Mouse (Mus musculus) heart, embryonic 14.5 days (tissue): ENCODE data around the gene Rhbdd1. TPM values are rescaled to one million over a fixed set of nuclear protein-coding genes. Genes with fewer than 3 reads are reported as not detected.

Experiments
- ATAC-seq: fragments of 200-750 bp; cut with Nextera tagmentation; 2 replicates; pipeline ENCODE4 v1.8.0; 2017; ENCODE audit warnings: low read depth, moderate TSS enrichment; ENCODE audit not compliant: insufficient number of reproducible peaks, insufficient read depth, low FRiP score
- H3K27ac ChIP-seq, 2 experiments: fragments of 200-500 bp in 1 of 2; fragments of 300-500 bp in 1 of 2; sonication (generic) in 1 of 2; replicated peaks in 1 of 2; 2 replicates each; pipeline ENCODE4 v1.5.1; 2012 to 2014; ENCODE audit warnings: low read depth in 2 of 2, low read length in 2 of 2, control low read depth in 1 of 2, mild to moderate bottlenecking in 1 of 2, mixed read lengths in 1 of 2; ENCODE audit not compliant: control insufficient read depth in 1 of 2, insufficient read depth in 1 of 2
- H3K27me3 ChIP-seq: fragments of 300-500 bp; sonication (generic); 2 replicates; pipeline ENCODE4 v1.6.1; 2014; ENCODE audit warnings: mild to moderate bottlenecking, low read length, control low read depth; ENCODE audit not compliant: control insufficient read depth, insufficient read depth
- H3K36me3 ChIP-seq: fragments of 300-500 bp; sonication (generic); 2 replicates; pipeline ENCODE4 v1.6.1; 2014; ENCODE audit warnings: mild to moderate bottlenecking, control low read depth, low read length, mixed read lengths; ENCODE audit not compliant: control insufficient read depth, insufficient read depth
- H3K4me1 ChIP-seq, 2 experiments: fragments of 200-500 bp in 1 of 2; fragments of 300-500 bp in 1 of 2; sonication (generic) in 1 of 2; 2 replicates each; pipeline ENCODE4 v1.6.1; 2012 to 2014; ENCODE audit warnings: low read length in 2 of 2, control low read depth in 1 of 2, mixed read lengths in 1 of 2; ENCODE audit not compliant: control insufficient read depth in 2 of 2, insufficient read depth in 2 of 2
- H3K4me2 ChIP-seq: fragments of 300-500 bp; sonication (generic); 2 replicates; pipeline ENCODE4 v1.6.1; 2014; ENCODE audit warnings: mild to moderate bottlenecking, low read length
- H3K4me3 ChIP-seq, 2 experiments: fragments of 200-500 bp in 1 of 2; fragments of 300-500 bp in 1 of 2; sonication (generic) in 1 of 2; 2 replicates each; pipeline ENCODE4 v1.5.1; 2012 to 2014; ENCODE audit warnings: low read length in 2 of 2, mild to moderate bottlenecking in 2 of 2, control low read depth in 1 of 2, low read depth in 1 of 2, moderate library complexity in 1 of 2; ENCODE audit not compliant: control insufficient read depth in 1 of 2, insufficient read depth in 1 of 2
- H3K9ac ChIP-seq: fragments of 300-500 bp; sonication (generic); 2 replicates; pipeline ENCODE4 v1.6.1; 2014; ENCODE audit warnings: mild to moderate bottlenecking, low read length
- H3K9me3 ChIP-seq: fragments of 300-500 bp; sonication (generic); 2 replicates; pipeline ENCODE4 v1.6.1; 2016; ENCODE audit warnings: low read length, control low read depth; ENCODE audit not compliant: control insufficient read depth
- WGBS: fragments of 180-500 bp; shearing (Covaris S2); extraction: QIAGEN DNeasy Blood & Tissue Kit; methylation state at CpG from one replicate; pipeline ENCODE4 v1.1.7; 2014; 5-methylcytosine and 5-hydroxymethylcytosine counted together
- polyA plus RNA-seq: library from polyadenylated mRNA; unstranded; fragments of >200 nt; fragmentation: Nextera tagmentation; extraction: Ambion mirVana; gene quantifications from 2 replicates; pipeline ENCODE4 v1.2.1, GENCODE M21; 2014

The Rhbdd1 gene
- polyA plus RNA-seq, 1 experiment from 2014 or later: 7.0 TPM

DNA sequence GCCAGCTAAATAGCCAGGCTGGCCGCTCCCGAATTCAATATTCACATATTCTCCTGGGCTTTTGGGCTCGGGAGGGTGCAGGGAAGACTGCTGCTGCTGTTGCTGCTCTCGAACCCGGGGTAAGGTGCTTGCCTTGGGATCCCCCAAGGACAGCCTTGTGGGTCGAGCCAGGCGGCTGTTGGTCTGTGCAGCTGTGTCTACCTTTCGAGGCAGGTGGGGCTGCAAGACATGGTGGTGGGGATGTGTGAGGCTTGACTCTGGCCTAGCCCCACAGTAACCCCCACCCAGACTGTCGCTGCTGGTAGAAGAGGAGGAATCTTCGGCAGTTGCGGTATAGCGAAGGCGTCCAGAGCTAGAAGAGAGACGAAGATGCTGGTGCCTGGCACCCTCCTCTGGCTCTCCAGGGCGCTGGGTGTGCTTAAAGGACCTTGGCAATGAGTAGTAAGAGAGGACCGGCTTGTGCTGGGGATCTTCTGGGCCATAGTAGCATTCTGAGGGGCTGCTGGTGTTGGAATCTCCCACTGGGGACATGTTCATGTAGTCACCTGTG is 28.4 kb upstream of the Rhbdd1 start:
- no peaks in the 10 kb centered on the region for H3K9me3 ChIP-seq
- peak overlapping the region; percentile 56 to 78 for H3K4me3 ChIP-seq
- peak overlapping the region; percentile 73 for H3K4me2 ChIP-seq
- no peak for ATAC-seq
- 0 out of 2 replicates have a peak, but pooled peaks cover 11% of the 10 kb centered on the region for H3K27me3 ChIP-seq
- 75% methylated on average over 16 of the region's 16 CpGs for WGBS
- H3K9ac ChIP-seq: peak overlapping the region; percentile 96
- H3K4me1 ChIP-seq: peaks cover 16 to 26% of the 10 kb centered on the region in 2 experiments; a peak in 3 of 4 replicates
- H3K36me3 ChIP-seq: peaks cover 24% of the 10 kb centered on the region
- H3K27ac ChIP-seq: peak overlapping the region; percentile 75 to 84

DNA sequence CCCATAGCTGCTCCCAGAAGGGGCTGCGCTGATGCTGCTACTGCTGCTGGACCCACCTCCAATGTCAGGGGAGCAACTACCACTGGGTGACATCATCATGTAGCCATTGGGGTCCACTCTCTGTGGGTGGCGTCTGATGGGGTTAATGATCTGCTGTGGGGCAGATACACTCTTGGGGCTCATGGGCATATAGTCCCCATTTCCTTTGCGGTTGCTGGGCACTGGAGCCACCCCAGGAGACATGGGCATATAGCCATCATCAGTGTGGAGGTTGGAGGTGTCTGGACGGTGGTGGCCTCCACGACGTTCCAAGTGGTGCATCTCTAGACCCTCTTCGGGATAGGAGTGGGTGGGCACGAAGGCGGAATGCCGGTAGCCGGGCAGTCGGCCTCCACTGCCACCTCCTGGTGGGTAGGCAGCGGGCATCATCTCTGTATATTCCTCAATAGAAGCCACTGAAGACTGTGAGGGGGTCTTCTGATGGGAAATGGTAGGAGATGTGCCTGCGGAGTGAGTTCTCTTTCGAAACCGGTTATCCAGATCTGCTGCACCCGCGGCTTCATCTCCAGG is 27.7 kb upstream of the Rhbdd1 start:
- H3K4me2 ChIP-seq: peak overlapping the region; percentile 73
- WGBS: 83% methylated on average over 18 of the region's 18 CpGs
- peak overlapping the region in 1 of 2 experiments; percentile 75; a peak in 1 of 4 replicates for H3K27ac ChIP-seq
- no peak for ATAC-seq
- H3K4me1 ChIP-seq: peaks cover 16 to 31% of the 10 kb centered on the region in 2 experiments; a peak in 3 of 4 replicates
- H3K4me3 ChIP-seq: peak overlapping the region; percentile 56 to 78
- peak overlapping the region; percentile 96 for H3K9ac ChIP-seq
- H3K27me3 ChIP-seq: 0 out of 2 replicates have a peak, but pooled peaks cover 11% of the 10 kb centered on the region
- no peaks in the 10 kb centered on the region for H3K9me3 ChIP-seq
- H3K36me3 ChIP-seq: peaks cover 24% of the 10 kb centered on the region

DNA sequence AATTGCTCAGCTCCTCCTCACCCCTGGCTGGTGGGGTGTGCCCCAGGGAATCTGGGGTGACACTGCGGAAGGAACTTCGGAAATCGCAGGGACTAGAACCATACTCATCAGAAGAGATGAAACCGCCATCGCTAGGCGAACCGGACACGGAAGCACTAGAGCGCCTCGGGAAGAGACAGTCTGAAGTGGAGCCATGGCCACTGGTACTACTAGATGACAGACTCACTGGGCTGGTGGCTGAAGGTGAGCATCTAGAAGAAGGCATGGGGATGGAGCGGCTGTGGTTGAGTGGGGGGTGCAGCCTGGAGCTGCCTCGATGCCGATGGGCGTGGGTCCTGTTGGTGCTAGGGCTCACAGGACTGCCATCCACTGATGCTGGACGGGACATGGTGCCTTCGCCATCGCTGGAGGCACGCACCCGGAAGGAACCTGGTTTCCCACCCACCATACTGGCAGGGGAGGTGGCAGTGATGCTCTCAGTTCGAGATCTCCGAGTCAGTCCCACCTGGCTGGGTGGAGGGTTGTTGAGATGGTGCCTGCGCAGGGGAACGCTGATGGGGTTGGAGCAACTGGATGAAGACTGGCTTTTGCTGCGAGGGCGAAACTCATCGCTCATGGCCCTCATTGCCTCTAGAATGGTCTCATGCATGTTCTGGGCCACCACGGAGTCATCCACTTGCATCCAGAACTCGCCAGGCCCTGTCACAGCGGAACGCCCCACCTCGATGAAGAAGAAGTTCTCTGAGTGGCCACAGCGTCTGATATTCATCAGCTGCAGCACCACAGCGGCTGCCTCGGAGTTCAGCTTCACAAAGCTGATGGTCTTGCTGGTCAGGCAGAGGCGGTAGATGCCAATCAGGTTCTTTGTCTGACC is 26.9 kb upstream of the Rhbdd1 start:
- no peak for ATAC-seq
- H3K36me3 ChIP-seq: peaks cover 24% of the 10 kb centered on the region

DNA sequence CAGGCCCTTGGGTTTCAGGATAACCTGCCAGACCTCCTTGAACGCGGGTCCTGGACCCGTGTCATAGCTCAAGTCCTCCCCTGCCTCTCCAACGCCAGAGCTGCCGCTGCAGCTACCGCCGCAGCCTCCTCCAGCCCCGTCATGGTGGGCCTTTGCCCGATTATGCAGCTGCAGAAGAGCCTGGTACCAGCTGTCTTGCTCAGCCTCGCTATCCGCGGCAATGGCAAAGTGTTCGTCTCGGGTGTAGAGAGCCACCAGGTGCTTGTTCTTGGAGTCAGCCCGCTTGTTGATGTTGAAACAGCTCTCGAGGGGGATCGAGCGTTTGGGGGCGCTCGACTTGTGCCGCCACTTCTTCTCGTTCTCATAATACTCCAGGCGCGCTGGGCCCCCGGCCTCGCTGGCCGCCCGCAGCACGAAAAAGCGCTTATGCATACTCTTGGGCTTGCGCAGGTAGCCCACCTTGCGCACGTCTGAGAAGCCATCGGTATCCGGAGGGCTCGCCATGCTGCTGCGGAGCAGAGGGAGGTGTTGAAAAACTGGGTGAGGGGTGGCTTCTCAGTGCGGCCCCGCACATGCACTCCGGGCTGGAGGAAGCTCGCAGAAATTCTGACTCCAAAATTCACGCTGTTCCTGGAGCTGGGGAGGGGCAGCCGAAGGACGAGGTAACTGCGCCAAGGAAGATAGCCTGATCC is 26.1 kb upstream of the Rhbdd1 start:
- Histone ChIP-seq H3K27me3 (peaks cover 14% of the 10 kb centered on the region; the same call in 1 of the 2 replicates), H3K9me3 (no peaks in the 10 kb centered on the region), H3K4me2 (peak overlapping the region; percentile 73), H3K4me3 (peak overlapping the region; percentile 56 to 78), H3K27ac (peak overlapping the region; percentile 93 to 98), H3K9ac (peak overlapping the region; percentile 96), H3K4me1 (peaks cover 16 to 31% of the 10 kb centered on the region in 2 experiments; a peak in 3 of 4 replicates), H3K36me3 (peaks cover 24% of the 10 kb centered on the region)
- under 1% methylated on average over 45 of the region's 45 CpGs for WGBS
- ATAC-seq: no peak

More for the DNA sequence above, 26.9 kb upstream of the Rhbdd1 start:
- no peaks in the 10 kb centered on the region for H3K9me3 ChIP-seq
- peaks cover 16 to 31% of the 10 kb centered on the region in 2 experiments; a peak in 3 of 4 replicates for H3K4me1 ChIP-seq
- H3K4me2 ChIP-seq: peak overlapping the region; percentile 73
- H3K27me3 ChIP-seq: 0 out of 2 replicates have a peak, but pooled peaks cover 11% of the 10 kb centered on the region
- peak overlapping the region; percentile 93 to 98 for H3K27ac ChIP-seq
- WGBS: 56% methylated on average over 35 of the region's 35 CpGs
- peak overlapping the region; percentile 96 for H3K9ac ChIP-seq
- peak overlapping the region; percentile 56 to 78 for H3K4me3 ChIP-seq

DNA sequence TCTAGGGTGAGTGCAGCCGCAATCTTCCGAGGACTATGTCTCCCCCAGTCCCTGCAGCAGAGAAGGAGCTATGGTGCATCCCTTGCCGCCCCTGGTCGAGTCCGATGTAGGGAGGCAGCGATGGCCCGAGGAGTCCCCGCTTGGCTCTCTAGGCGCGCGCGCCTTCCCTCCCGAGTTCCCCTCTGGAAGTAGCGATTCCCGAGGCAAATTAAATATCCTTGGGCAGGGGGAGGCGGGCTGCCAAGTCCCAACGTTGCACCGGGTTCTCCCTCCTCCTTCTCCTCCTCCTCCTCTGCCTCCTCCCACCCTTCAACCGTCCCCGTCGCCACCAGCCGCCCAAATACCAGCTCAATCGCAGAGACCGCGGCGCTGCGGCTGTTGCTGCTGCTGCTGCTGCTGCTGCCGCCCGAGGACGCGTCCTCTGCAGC is 25.5 kb upstream of the Rhbdd1 start:
- H3K9ac ChIP-seq: peak overlapping the region; percentile 96
- H3K4me3 ChIP-seq: peak overlapping the region; percentile 56 to 78
- peak; percentile 69 for ATAC-seq
- peaks cover 16 to 31% of the 10 kb centered on the region in 2 experiments; a peak in 3 of 4 replicates for H3K4me1 ChIP-seq
- 0% methylated on average over 30 of the region's 31 CpGs for WGBS
- peak overlapping the region; percentile 93 to 98 for H3K27ac ChIP-seq
- H3K4me2 ChIP-seq: peak overlapping the region; percentile 73
- H3K27me3 ChIP-seq: peaks cover 16% of the 10 kb centered on the region; the same call in 1 of the 2 replicates
- H3K36me3 ChIP-seq: peaks cover 24% of the 10 kb centered on the region
- H3K9me3 ChIP-seq: no peaks in the 10 kb centered on the region

DNA sequence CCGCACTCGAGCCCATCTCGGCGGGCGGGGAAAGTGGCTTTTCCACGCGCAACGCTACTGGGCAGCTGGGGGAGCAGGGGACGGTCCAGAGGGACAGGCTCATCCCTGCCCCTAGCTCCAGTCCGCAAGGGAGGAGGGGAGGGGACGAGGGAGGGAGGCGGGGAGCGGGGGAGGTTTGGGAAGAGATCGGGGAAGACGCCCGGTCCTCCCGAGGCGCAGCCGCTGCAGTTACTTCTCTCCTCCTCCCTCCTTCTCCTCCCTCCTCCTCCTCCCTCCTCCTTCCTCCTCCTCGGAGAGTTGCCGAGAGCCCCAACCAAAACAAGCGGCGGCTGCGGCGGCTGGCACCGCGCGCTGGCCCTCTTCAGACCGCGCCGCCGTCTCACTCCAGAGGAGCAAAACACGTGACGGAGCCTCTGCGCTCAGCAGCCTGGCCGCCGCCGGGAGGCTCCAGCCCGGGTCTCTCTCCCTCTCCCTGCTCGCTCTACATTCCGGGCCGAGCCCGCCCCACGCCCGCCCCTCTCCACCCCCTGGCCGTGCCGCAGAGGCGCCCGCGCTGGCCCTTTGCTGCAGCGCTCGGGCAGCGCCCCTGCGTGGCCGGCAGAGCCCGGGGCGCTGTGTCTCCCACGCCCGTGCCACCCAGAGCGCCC is 25.0 kb upstream of the Rhbdd1 start, which contains the start of gene Irs1:
Gene Irs1 (minus strand): TSS at position 266 of the 647 bp plus-strand sequence.
- peaks cover 16 to 31% of the 10 kb centered on the region in 2 experiments; a peak in 3 of 4 replicates for H3K4me1 ChIP-seq
- peaks cover 24% of the 10 kb centered on the region for H3K36me3 ChIP-seq
- H3K9ac ChIP-seq: peak within 1 kb of the TSS; percentile 96
- peak within 1 kb of the TSS; percentile 73 for H3K4me2 ChIP-seq
- H3K9me3 ChIP-seq: no peaks in the 10 kb centered on the region
- peaks cover 16% of the 10 kb centered on the region; the same call in 1 of the 2 replicates for H3K27me3 ChIP-seq
- under 1% methylated on average over 46 of the region's 60 CpGs for WGBS
- peak within 1 kb of the TSS; percentile 93 to 98 for H3K27ac ChIP-seq
- peak; percentile 86 for ATAC-seq
- H3K4me3 ChIP-seq: peak within 1 kb of the TSS; percentile 56 to 78
